Mouse (Mus musculus) layer of hippocampus, postnatal 36 days (tissue): ENCODE data around the gene Fgr. TPM values are rescaled to one million over a fixed set of nuclear protein-coding genes. Genes with fewer than 3 reads are reported as not detected.

ENCODE experiments used
- total RNA-seq, 2 experiments: library from RNA; stranded (reverse); gene quantifications; 2 replicates each; pipeline ENCODE4 v1.2.3; 2021

Gene Fgr
- total RNA-seq, 2 experiments from 2014 or later = 0.66 TPM; not detected in 1

Other genes starting within 250 kb of the Fgr start
- gene Xkr8, start 241.5 kb upstream of the Fgr start, total RNA-seq = 1 to 10 TPM; 2.3 to 5.5 TPM
- 1 to 10 TPM; 3.1 to 3.6 TPM for gene Smpdl3b, start 216.8 kb upstream of the Fgr start, total RNA-seq
- 10 to 100 TPM; 12.8 to 13.5 TPM for gene Rpa2, start 205.8 kb upstream of the Fgr start, total RNA-seq
- gene Themis2, start 177.7 kb upstream of the Fgr start, total RNA-seq = under 1 TPM; 0.66 to 0.82 TPM
- gene Ppp1r8, start 130.9 kb upstream of the Fgr start, total RNA-seq = 10 to 100 TPM; 40.3 to 41.9 TPM
- gene Stx12, start 89.6 kb upstream of the Fgr start, total RNA-seq = 100 to 1,000 TPM; 102 to 108 TPM
- gene Fam76a, start 51.5 kb upstream of the Fgr start, total RNA-seq = 10 to 100 TPM; 52.4 to 53.3 TPM
- 100 to 1,000 TPM; 111 to 113 TPM for gene Ahdc1, start 37.2 kb downstream of the Fgr start, total RNA-seq
- gene Wasf2, start 156.4 kb downstream of the Fgr start, total RNA-seq = 10 to 100 TPM; 28.7 to 32.8 TPM
- gene Cd164l2, start 238.0 kb downstream of the Fgr start, total RNA-seq = 1 to 10 TPM; 3.7 to 5.8 TPM
- 1 to 10 TPM; 6.8 to 7.3 TPM for gene Gpr3, start 238.4 kb downstream of the Fgr start, total RNA-seq